Mouse (Mus musculus) T-helper 17 cell (primary cell): Measurements from ENCODE around the gene Gabre.

ENCODE experiments used
- in situ Hi-C, 2 experiments: fragments of 300-600 bp; cut with MboI, MseI; formaldehyde crosslinking; loops; 1 replicate in 1 of 2; 2 replicates in 1 of 2; pipeline ENCODE4 v1.15.1; 2025; ENCODE audit warnings: high pct_unique_total_duplicates in 2 of 2

Gabre gene

DNA sequence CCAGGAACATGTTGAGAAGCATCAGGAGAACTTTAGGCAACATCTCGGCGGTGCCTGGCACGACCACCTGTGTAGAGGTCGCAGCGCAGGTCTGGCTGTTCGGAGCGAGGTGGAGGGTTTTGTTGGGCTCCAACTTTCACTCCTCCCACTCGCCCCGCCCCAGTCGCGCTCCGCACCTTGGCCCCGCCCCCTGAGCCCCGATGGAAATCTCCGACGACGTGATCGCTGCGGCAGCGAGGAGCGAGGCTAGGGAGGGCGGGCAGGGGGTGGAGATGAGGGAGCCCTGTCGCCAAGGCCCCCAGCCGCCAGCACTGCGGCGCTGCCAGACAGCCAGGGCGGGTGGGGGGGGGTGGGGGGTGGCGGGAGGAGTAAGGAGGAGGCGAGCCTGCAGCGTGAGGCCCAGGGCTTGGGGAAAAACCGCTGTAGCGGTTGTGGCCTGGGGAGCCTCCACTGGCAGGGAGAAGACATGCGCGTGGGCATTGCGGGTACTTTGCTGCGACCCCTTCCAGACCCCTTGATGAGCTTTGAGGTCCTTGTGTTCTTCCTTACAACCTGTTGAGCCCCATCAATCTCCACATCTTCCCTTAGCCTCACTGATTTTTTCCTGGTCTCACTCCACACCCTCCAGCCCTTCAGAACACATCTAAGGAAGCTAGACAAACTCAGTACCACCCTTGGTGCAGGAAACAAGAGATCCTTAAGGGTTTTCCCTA lies at the start of gene Gabre:
TSS of gene Gabre (minus strand) at position 145 of the 713 bp plus-strand sequence.
- in situ Hi-C loops: no loop called here

DNA sequence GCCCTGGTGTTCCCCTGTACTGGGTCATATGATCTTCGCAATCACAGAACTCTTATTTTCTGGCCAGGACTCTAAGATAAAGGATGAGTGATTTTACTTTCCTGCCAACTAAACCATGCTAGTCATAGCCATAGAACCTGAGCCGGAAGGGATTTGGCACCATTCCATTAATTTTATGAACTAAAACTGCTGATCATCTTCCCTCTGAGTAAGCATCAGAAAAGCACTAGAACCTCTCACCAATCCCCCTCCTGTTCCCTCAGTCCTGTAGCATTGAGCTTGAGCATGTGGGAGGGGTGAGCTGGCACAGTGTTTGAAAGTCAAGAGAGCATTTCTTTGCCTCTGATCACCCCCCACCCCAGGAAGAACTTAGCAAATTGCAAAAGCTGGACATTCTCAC lies 23.2 kb upstream of the Gabre start:
- in situ Hi-C loops: no loop called here

DNA sequence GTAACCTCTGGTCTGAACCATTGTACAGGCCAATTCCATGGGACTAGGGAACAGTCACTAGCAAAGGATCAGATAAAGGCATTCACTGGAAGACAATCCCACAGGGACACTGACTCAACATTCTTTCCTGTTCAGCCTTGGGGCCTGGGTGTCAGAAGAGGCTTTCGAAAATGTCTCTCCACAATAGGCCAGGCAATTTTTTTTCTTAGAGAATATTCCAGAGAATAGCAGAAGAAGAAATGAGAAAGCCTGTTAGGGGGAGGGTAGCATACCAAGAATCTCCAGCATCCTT lies 715 bp upstream of the Gabre start:
- in situ Hi-C loops: no loop called here

DNA sequence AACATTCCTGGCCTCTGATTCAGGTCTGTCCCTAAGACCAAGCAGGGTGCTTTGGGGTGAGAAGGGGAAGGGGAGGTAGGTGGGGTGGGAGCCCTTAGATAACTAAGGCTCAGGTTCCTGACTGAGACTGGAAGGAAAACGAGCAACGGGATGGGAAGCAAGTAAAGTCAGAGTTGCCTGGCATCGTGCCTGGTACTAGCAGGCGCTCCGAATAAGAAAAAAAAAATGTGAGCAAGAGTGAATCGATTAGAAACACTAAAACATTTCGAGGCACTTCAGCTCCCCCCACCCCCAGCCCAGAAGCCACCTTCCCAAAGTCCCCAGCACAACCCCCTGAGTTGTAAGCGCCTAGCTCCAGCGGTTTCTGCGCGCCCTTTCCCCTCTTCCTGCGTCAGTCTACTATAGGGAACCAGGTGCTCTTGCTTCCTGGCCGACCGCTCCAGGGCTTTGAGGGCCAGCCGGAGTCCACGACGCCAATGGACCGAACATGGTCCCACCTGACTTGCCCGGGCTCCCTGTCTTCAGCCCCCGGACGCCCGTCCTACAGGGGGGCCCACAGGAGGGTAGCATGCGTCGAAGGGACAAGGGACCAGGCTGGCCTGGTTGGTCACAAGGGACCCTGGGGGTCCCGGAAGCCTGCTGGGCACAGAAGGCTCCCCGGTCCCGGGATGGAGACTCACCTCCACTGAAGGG lies 491 bp downstream of the Gabre start:
- in situ Hi-C loops: no loop called here

DNA sequence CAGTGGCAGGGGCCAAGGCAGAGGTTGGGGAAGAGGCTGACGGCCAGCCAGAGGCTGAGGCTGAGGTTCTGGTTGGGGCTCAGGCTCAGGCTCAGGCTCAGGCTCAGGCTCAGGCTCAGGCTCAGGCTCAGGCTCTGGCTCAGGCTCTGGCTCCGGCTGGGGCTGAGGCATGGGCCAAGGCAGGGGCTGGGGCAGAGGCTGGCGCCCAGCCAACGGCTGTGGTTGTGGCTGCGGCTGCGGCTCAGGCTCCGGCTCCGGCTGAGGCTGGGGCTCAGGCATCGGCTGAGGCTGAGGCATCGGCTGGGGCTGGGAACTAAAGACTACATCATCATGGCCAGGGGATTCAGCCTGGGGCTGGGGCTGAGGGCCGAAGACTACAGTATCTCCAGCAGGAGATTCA lies 4.0 kb downstream of the Gabre start:
- in situ Hi-C loops: no loop called here

DNA sequence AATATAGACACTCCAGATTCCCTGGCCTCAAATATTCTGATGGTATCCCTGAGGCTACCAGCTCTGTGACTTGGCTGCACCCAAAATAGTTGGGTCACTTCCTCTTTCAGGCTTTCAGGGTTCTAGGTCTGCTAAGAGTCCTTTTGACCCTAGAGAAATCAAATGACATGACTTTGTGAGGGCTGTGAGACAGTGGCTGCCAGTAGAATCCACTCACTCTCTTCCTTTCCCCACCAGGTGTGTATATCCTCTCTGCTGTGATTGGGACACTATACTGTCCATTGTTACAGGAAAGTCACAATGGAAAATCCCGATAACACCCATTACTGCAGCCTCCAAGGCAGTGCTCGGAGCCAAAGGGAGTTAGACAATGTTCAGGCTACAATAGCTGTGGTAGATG lies 52.9 kb downstream of the Gabre start, which contains the start of gene Magea4:
TSS of gene Magea4 (plus strand) at position 301 of the 400 bp plus-strand sequence.
- in situ Hi-C loops: no loop called here
